Mouse (Mus musculus) erythroid progenitor cell, adult 5-6 weeks (primary cell): ENCODE measurements around the gene March6. TPM values are rescaled to one million over a fixed set of nuclear protein-coding genes. Genes with fewer than 3 reads are reported as not detected.
A peak's percentile ranks its signal among the peaks of the same experiment; 100 is the strongest.

Source experiments
- ATAC-seq: replicated peaks from 2 replicates; pipeline ENCODE4 v1.8.0; 2016; ENCODE audit warnings: moderate number of reproducible peaks, mild to moderate bottlenecking, moderate TSS enrichment, inconsistent platforms; ENCODE audit not compliant: poor library complexity, low FRiP score, severe bottlenecking
- total RNA-seq, 2 experiments: library from RNA; stranded (forward) in 1 of 2; stranded (reverse) in 1 of 2; fragments of 150-400 nt in 1 of 2; fragments of 186-747, 209-891 nt in 1 of 2; gene quantifications; 2 replicates each; pipeline versions ENCODE4 v1.2.3 to v1.2.4; 2015 to 2017; ENCODE audit warnings: low replicate concordance in 2 of 2

March6 gene
- 48.3 and 78.4 TPM in 2 replicates for total RNA-seq (2015; ENCODE audit: low replicate concordance)
- 73.2 and 98.7 TPM in 2 replicates for total RNA-seq (2017; ENCODE audit: low replicate concordance)

GRCm38 (mm10) chr15:31530659-31531445, at the start of gene March6:
TSS of gene March6 (minus strand) at chr15:31531053.
- peak; percentile 75 for ATAC-seq

- ATAC-seq: no peak
Observed at GRCm38 (mm10) chr15:31576076-31576475, 45.2 kb upstream of the March6 start.

GRCm38 (mm10) chr15:31573692-31574091, 42.8 kb upstream of the March6 start:
- ATAC-seq: no peak

GRCm38 (mm10) chr15:31573287-31573686, 42.4 kb upstream of the March6 start:
- ATAC-seq: no peak

GRCm38 (mm10) chr15:31571906-31572722, 41.3 kb upstream of the March6 start:
- ATAC-seq: no peak

GRCm38 (mm10) chr15:31570959-31571358, 40.1 kb upstream of the March6 start:
- no peak for ATAC-seq

GRCm38 (mm10) chr15:31569325-31570022, 38.6 kb upstream of the March6 start:
- ATAC-seq: no peak

GRCm38 (mm10) chr15:31568581-31568996, 37.7 kb upstream of the March6 start:
- no peak for ATAC-seq

- no peak for ATAC-seq
Observed at GRCm38 (mm10) chr15:31567431-31567830, 36.6 kb upstream of the March6 start.

- no peak for ATAC-seq
Observed at GRCm38 (mm10) chr15:31565786-31566185, 34.9 kb upstream of the March6 start.

- ATAC-seq: no peak
Observed at GRCm38 (mm10) chr15:31565184-31565583, 34.3 kb upstream of the March6 start, which contains the start of gene Cmbl. TSS of gene Cmbl (plus strand) at chr15:31565389.

- no peak for ATAC-seq
Observed at GRCm38 (mm10) chr15:31563577-31564546, 33.0 kb upstream of the March6 start.

GRCm38 (mm10) chr15:31562847-31563246, 32.0 kb upstream of the March6 start:
- ATAC-seq: no peak

GRCm38 (mm10) chr15:31561976-31562375, 31.1 kb upstream of the March6 start:
- ATAC-seq: no peak

- no peak for ATAC-seq
Observed at GRCm38 (mm10) chr15:31561390-31561789, 30.5 kb upstream of the March6 start.

- no peak for ATAC-seq
Observed at GRCm38 (mm10) chr15:31554855-31555254, 24.0 kb upstream of the March6 start.

- ATAC-seq: no peak
Observed at GRCm38 (mm10) chr15:31550381-31550780, 19.5 kb upstream of the March6 start.

- ATAC-seq: no peak
Observed at GRCm38 (mm10) chr15:31547421-31547820, 16.6 kb upstream of the March6 start.

- no peak for ATAC-seq
Observed at GRCm38 (mm10) chr15:31546291-31546690, 15.4 kb upstream of the March6 start.
